Mouse (Mus musculus): ENCODE measurements around the gene Gse1.

- TF ChIP-seq HCFC1 (IDR thresholded peaks at IDR 0.05; ENCODE audit: borderline replicate concordance, insufficient read depth, low read length) (no peak), ZC3H11A (IDR thresholded peaks at IDR 0.05; ENCODE audit: borderline replicate concordance, low read depth, low read length) (no peak), ZNF384 (IDR thresholded peaks at IDR 0.05; ENCODE audit: low read depth, low read length) (no peak)
Measured at GRCm38 (mm10) chr8:120329030-120329748, 100.9 kb downstream of the Gse1 start.
